Mouse (Mus musculus) thymus, postnatal 10 days (tissue): ENCODE measurements around the gene Rsl1.
"Not testable (repeated sequence)": the region's sequence is repeated elsewhere in the genome, so short reads cannot be mapped to it uniquely, and the experiment has no call there.

Source experiments
- DNase-seq, 2 experiments: peaks; one replicate each; pipeline ENCODE4 v3.0.0; 2021; ENCODE audit warnings: low spot score in 2 of 2

Rsl1 gene

GRCm38 (mm10) chr13:67172991-67173722 lies at the start of gene Rsl1:
Rsl1 (plus strand) TSS chr13:67173182.
- peak; percentile 58 to 61 for DNase-seq

GRCm38 (mm10) chr13:67124460-67124859 lies 48.5 kb upstream of the Rsl1 start:
- DNase-seq = no peak

- not testable (repeated sequence) for DNase-seq
Measured at GRCm38 (mm10) chr13:67127507-67127906, 45.5 kb upstream of the Rsl1 start.

- DNase-seq = peak; percentile 56 to 69
Measured at GRCm38 (mm10) chr13:67128038-67128721, 44.8 kb upstream of the Rsl1 start.

- DNase-seq = not testable (repeated sequence)
Measured at GRCm38 (mm10) chr13:67166122-67166521, 6.9 kb upstream of the Rsl1 start.

GRCm38 (mm10) chr13:67173723-67174055 lies 707 bp downstream of the Rsl1 start:
- no peak for DNase-seq

- DNase-seq = peak; percentile 14 to 27
Measured at GRCm38 (mm10) chr13:67194340-67194894, 21.4 kb downstream of the Rsl1 start, which contains the start of gene Zfp455. Zfp455 (plus strand) TSS chr13:67194506.

- no peak for DNase-seq
Measured at GRCm38 (mm10) chr13:67201656-67202055, 28.7 kb downstream of the Rsl1 start.

GRCm38 (mm10) chr13:67214015-67214607 lies 41.1 kb downstream of the Rsl1 start:
- DNase-seq = peak in 1 of 2 experiments; percentile 8
